Mouse (Mus musculus) testis, adult 2 months (tissue): ENCODE data around the gene Edem1. TPM values are rescaled to one million over a fixed set of nuclear protein-coding genes. Genes with fewer than 3 reads are reported as not detected.

Source experiments
- H3K27ac ChIP-seq: fragments of 200-500 bp; 2 replicates; pipeline ENCODE4 v1.5.1; 2012; ENCODE audit warnings: low read depth, low read length; ENCODE audit not compliant: control insufficient read depth, insufficient read depth
- H3K27me3 ChIP-seq: fragments of 200-500 bp; 2 replicates; pipeline ENCODE4 v1.6.1; 2012; ENCODE audit warnings: mild to moderate bottlenecking, low read length, moderate library complexity; ENCODE audit not compliant: control insufficient read depth, insufficient read depth
- H3K36me3 ChIP-seq: fragments of 200-500 bp; 2 replicates; pipeline ENCODE4 v1.6.1; 2012; ENCODE audit warnings: mild to moderate bottlenecking, low read length; ENCODE audit not compliant: control insufficient read depth, insufficient read depth
- H3K4me1 ChIP-seq: fragments of 200-500 bp; 2 replicates; pipeline ENCODE4 v1.6.1; 2012; ENCODE audit warnings: low read length; ENCODE audit not compliant: control insufficient read depth, insufficient read depth
- H3K4me3 ChIP-seq: fragments of 200-500 bp; 2 replicates; pipeline ENCODE4 v1.5.1; 2012; ENCODE audit warnings: low read depth, mild to moderate bottlenecking, low read length, moderate library complexity, mixed read lengths; ENCODE audit not compliant: control insufficient read depth
- CTCF ChIP-seq: fragments of 200-500 bp; IDR thresholded peaks from 2 replicates; pipeline ENCODE4 v1.5.1; 2012; ENCODE audit warnings: low read depth, mild to moderate bottlenecking, inconsistent platforms, low read length, moderate library complexity; ENCODE audit not compliant: control insufficient read depth, insufficient read depth, insufficient replicate concordance
- POLR2A ChIP-seq: fragments of 200-500 bp; IDR thresholded peaks from 2 replicates; pipeline ENCODE4 v1.6.1; 2012; ENCODE audit warnings: low read depth, mild to moderate bottlenecking, inconsistent platforms, low read length, moderate library complexity; ENCODE audit not compliant: control insufficient read depth
- polyA plus RNA-seq: library from polyadenylated mRNA; depleted of rRNA; stranded (reverse); fragments of >200 nt; gene quantifications from 2 replicates; pipeline ENCODE4 v1.2.3, GENCODE M21; 2012

The Edem1 gene
- polyA plus RNA-seq, 1 experiment: 7.4 TPM

GRCm38 (mm10) chr6:108791498-108791897 lies 36.9 kb upstream of the Edem1 start:
- TF ChIP-seq CTCF (no peak), POLR2A (no peak)
- H3K4me3 ChIP-seq: no peak overlapping the region
- H3K36me3 ChIP-seq: no peaks in the 10 kb centered on the region
- no peaks in the 10 kb centered on the region for H3K27me3 ChIP-seq
- no peak overlapping the region for H3K27ac ChIP-seq
- H3K4me1 ChIP-seq: peaks cover 4% of the 10 kb centered on the region; the same call in 1 of the 2 replicates

- no peaks in the 10 kb centered on the region for H3K36me3 ChIP-seq
- no peaks in the 10 kb centered on the region for H3K27me3 ChIP-seq
- peaks cover 9% of the 10 kb centered on the region for H3K4me1 ChIP-seq
- no peak overlapping the region for H3K27ac ChIP-seq
- peak overlapping the region; percentile 45 for H3K4me3 ChIP-seq
- no peak for TF ChIP-seq POLR2A
- no peak for TF ChIP-seq CTCF
Measured at GRCm38 (mm10) chr6:108795912-108796311, 32.5 kb upstream of the Edem1 start.

GRCm38 (mm10) chr6:108796706-108797105 lies 31.7 kb upstream of the Edem1 start:
- TF ChIP-seq CTCF (no peak), POLR2A (no peak)
- peak overlapping the region; percentile 27 for H3K4me3 ChIP-seq
- H3K27me3 ChIP-seq: no peaks in the 10 kb centered on the region
- no peaks in the 10 kb centered on the region for H3K36me3 ChIP-seq
- peaks cover 9% of the 10 kb centered on the region for H3K4me1 ChIP-seq
- H3K27ac ChIP-seq: no peak overlapping the region

GRCm38 (mm10) chr6:108805194-108805593 lies 23.2 kb upstream of the Edem1 start:
- TF ChIP-seq POLR2A (no peak), CTCF (no peak)

GRCm38 (mm10) chr6:108805871-108806270 lies 22.6 kb upstream of the Edem1 start:
- no peaks in the 10 kb centered on the region for H3K36me3 ChIP-seq
- TF ChIP-seq CTCF (no peak), POLR2A (no peak)
- H3K4me1 ChIP-seq: no peaks in the 10 kb centered on the region
- H3K27ac ChIP-seq: no peak overlapping the region
- H3K27me3 ChIP-seq: no peaks in the 10 kb centered on the region
- no peak overlapping the region for H3K4me3 ChIP-seq

More at GRCm38 (mm10) chr6:108805194-108805593, 23.2 kb upstream of the Edem1 start:
- no peaks in the 10 kb centered on the region for H3K36me3 ChIP-seq
- no peaks in the 10 kb centered on the region for H3K4me1 ChIP-seq
- no peaks in the 10 kb centered on the region for H3K27me3 ChIP-seq
- no peak overlapping the region for H3K4me3 ChIP-seq
- H3K27ac ChIP-seq: no peak overlapping the region

GRCm38 (mm10) chr6:108807446-108807845 lies 21.0 kb upstream of the Edem1 start:
- Histone ChIP-seq H3K4me1 (no peaks in the 10 kb centered on the region), H3K27ac (no peak overlapping the region), H3K27me3 (no peaks in the 10 kb centered on the region), H3K4me3 (no peak overlapping the region), H3K36me3 (no peaks in the 10 kb centered on the region)
- TF ChIP-seq POLR2A (no peak), CTCF (no peak)

GRCm38 (mm10) chr6:108808786-108809185 lies 19.7 kb upstream of the Edem1 start:
- no peaks in the 10 kb centered on the region for H3K4me1 ChIP-seq
- TF ChIP-seq CTCF (no peak), POLR2A (no peak)
- H3K4me3 ChIP-seq: no peak overlapping the region
- H3K27ac ChIP-seq: no peak overlapping the region
- H3K36me3 ChIP-seq: no peaks in the 10 kb centered on the region
- no peaks in the 10 kb centered on the region for H3K27me3 ChIP-seq

- Histone ChIP-seq H3K27me3 (no peaks in the 10 kb centered on the region), H3K4me1 (no peaks in the 10 kb centered on the region), H3K4me3 (no peak overlapping the region), H3K27ac (no peak overlapping the region), H3K36me3 (no peaks in the 10 kb centered on the region)
- TF ChIP-seq CTCF: no peak
- no peak for TF ChIP-seq POLR2A
Measured at GRCm38 (mm10) chr6:108810237-108810636, 18.2 kb upstream of the Edem1 start.
